Mouse (Mus musculus): ENCODE data around the gene Ncoa6.

DNA sequence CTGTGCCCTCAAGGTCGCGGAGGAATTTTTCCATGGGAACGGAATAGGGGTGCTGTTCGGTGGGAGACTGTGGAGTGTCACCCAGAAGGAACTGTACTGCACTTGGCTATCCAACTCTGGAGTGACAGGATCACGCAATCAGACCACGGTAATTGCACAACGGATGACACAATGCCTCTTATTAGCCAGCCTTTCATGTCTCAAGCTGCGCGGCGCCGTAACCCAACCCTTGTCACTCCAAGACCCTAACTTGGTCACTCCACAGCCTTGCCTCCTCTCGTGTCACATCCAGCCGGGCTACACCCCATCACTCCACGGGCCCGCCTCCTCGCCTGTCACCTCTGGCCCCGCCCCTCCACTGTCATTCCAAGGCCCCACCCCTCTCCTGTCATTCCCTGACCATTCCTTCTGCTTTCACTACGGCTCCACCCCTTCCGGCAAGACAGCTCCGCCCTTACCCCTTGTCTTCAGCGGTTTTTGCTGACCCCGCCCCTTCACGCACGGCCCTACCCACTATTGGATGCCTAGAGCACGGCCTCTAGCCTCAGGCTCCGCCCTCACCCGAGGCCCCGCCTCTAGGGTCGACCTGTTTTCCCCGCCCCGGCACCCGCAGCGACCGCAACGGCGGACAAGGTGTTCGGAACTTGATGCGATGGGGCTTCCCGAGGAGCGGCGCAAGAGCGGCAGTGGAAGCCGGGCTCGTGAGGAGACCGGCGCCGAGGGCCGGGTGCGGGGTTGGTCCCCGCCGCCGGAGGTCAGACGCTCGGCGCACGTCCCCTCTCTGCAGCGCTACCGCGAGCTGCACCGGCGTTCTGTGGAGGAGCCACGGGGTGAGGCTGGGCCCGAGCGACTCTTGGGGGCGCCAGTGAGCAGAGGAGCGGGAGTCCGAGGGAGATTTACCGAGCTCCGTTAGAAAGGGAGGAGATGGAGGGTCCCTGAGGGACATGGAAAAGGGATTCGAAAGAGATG, 44.0 kb upstream of the Ncoa6 start, which contains the start of the genes Acss2 and Ggt7:
- TF ChIP-seq CTCF (IDR thresholded peaks at IDR 0.05) (peak; percentile 96), POLR2A (IDR thresholded peaks at IDR 0.05; ENCODE audit: insufficient read depth, low read depth, low read length) (peak; percentile 70), EP300 (IDR thresholded peaks at IDR 0.05; ENCODE audit: insufficient read depth, low read depth, low read length) (0 out of 2 replicates have a peak, but pooled peaks have one; percentile 36)
